Mouse (Mus musculus) heart, adult 2 months (tissue): ENCODE data around the gene Ptpre.
A peak's percentile ranks its signal among the peaks of the same experiment; 100 is the strongest.

Experiments used
- CTCF ChIP-seq: fragments of 200-600 bp; IDR thresholded peaks from 2 replicates; pipeline ENCODE4 v1.8.1; 2022; ENCODE audit warnings: antibody characterized with exemption, mild to moderate bottlenecking, moderate library complexity
- EP300 ChIP-seq: fragments of 200-500 bp; IDR thresholded peaks from 2 replicates; pipeline ENCODE4 v1.6.1; 2011; ENCODE audit warnings: low read depth, low read length, control low read depth; ENCODE audit not compliant: insufficient read depth
- POLR2A ChIP-seq: fragments of 200-500 bp; IDR thresholded peaks from 2 replicates; pipeline ENCODE4 v1.6.1; 2011; ENCODE audit warnings: mild to moderate bottlenecking, low read depth, low read length, control low read depth; ENCODE audit not compliant: insufficient read depth

DNA sequence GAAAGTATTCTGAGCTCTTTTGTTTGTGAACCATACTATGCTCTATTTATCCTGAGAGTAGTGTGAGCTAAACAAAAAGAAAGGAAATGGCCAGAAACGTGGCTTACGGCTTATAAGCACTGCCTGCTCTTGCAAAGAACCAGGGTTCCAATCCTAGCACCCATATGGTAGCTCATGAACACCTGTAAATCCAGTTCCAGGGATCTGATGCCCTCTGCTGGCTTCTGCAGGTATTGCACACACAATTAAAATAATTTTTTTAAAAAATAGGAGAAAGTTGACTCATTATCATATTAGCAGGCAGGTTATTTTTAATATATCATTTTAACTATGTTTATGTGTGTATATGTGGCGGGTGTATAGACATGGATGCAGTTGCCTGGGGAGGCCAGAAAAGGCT lies 87.6 kb downstream of the Ptpre start:
- TF ChIP-seq POLR2A (no peak), EP300 (no peak), CTCF (peak; percentile 86)
